Mouse (Mus musculus): ENCODE data around the gene Tmtc3. TPM values are rescaled to one million over a fixed set of nuclear protein-coding genes. Genes with fewer than 3 reads are reported as not detected.

The Tmtc3 gene
- total RNA-seq (2014; rRNA removed): 6.4 and 8.8 TPM in 2 replicates
- polyA plus RNA-seq (2012; rRNA removed): 1.7 and 2.0 TPM in 2 replicates

GRCm38 (mm10) chr10:100487097-100487978 is at the start of gene Tmtc3, which contains the start of gene Cep290:
Gene Tmtc3, minus strand, starts transcription at chr10:100487350.
Gene Cep290, plus strand, starts transcription at chr10:100487558.
- H3K4me1 ChIP-seq (ENCODE audit: control insufficient read depth, insufficient read depth, low read length): peaks cover 3% of the 10 kb centered on the region; the same call in 1 of the 2 replicates
- peak; percentile 99 for DNase-seq (ENCODE audit: extremely low read depth, low read depth, low spot score)
- H3K27ac ChIP-seq (replicated peaks; ENCODE audit: insufficient read depth, low read depth, low read length): no peak within 1 kb of the TSS
- H3K27me3 ChIP-seq (ENCODE audit: control insufficient read depth, insufficient read depth, low read length): no peaks in the 10 kb centered on the region
- H3K9ac ChIP-seq (ENCODE audit: low read depth, low read length): peak within 1 kb of the TSS; percentile 78
- H3K4me3 ChIP-seq (ENCODE audit: insufficient read depth, low read depth, low read length): peak within 1 kb of the TSS; percentile 81
- TF ChIP-seq CTCF (IDR thresholded peaks at IDR 0.05; ENCODE audit: low read depth, low read length) (no peak), POLR2A (IDR thresholded peaks at IDR 0.05; ENCODE audit: extremely low read depth, insufficient read depth, low read length) (peak; percentile 57; the same call in 1 of the 2 replicates)
- no peaks in the 10 kb centered on the region for H3K79me2 ChIP-seq (ENCODE audit: control insufficient read depth, insufficient read depth, low read length)
- H3K36me3 ChIP-seq (ENCODE audit: control insufficient read depth, insufficient read depth, low read length): 0 out of 2 replicates have a peak, but pooled peaks cover 2% of the 10 kb centered on the region
- under 1% methylated on average over 63 of the region's 63 CpGs for WGBS

DNA sequence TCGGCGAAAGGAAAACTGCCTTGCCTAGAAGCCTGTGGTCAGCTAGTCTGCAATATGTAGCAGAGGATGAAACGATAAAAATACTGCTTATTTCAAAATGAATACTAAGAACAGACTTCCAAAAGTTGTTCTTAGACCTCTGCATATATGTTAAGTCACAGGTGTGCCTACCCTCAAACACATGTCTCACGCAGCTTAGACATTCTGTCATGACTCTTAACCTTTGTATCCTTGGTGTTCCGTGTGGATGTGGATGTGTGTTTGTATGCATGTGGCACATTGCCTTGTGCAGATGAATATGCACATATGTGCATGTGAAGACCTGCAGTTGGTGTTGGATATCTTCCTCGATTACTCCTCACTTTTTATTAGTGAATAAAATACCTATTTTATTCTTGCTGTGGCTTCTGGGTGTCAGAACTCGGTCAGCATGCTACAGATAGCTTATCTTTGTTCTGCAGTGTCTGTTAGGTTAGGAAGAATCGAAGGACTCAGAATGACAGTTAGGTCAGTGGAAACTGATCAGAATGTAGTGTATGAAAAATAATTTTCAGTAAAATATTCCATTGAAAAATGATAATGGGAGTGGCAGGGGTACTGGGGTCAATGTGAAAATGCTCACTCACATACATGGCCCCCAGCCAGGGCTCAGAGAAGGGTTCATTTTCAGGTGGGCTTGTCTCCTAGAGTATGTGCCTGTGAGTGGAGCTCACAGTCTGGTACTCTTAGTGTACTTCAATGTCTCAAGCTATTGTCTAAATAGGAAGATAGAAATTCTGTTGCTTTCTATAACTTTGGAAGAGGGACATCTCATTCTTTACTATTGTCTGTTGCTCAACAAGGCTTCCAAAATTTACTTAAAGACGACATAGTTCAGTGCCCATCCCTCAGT is 37.6 kb upstream of the Tmtc3 start:
- no peak overlapping the region for H3K4me3 ChIP-seq (ENCODE audit: insufficient read depth, low read depth, low read length)
- 94% methylated on average over 9 of the region's 9 CpGs for WGBS
- H3K27ac ChIP-seq (replicated peaks; ENCODE audit: insufficient read depth, low read depth, low read length): no peak overlapping the region
- H3K4me1 ChIP-seq (ENCODE audit: control insufficient read depth, insufficient read depth, low read length): no peaks in the 10 kb centered on the region
- no peak overlapping the region for H3K9ac ChIP-seq (ENCODE audit: low read depth, low read length)
- H3K36me3 ChIP-seq (ENCODE audit: control insufficient read depth, insufficient read depth, low read length): no peaks in the 10 kb centered on the region; the same call in 1 of the 2 replicates
- TF ChIP-seq CTCF (IDR thresholded peaks at IDR 0.05; ENCODE audit: low read depth, low read length): no peak
- TF ChIP-seq POLR2A (IDR thresholded peaks at IDR 0.05; ENCODE audit: extremely low read depth, insufficient read depth, low read length): no peak
- no peaks in the 10 kb centered on the region for H3K27me3 ChIP-seq (ENCODE audit: control insufficient read depth, insufficient read depth, low read length)
- no peaks in the 10 kb centered on the region for H3K79me2 ChIP-seq (ENCODE audit: control insufficient read depth, insufficient read depth, low read length)
- DNase-seq (ENCODE audit: extremely low read depth, low read depth, low spot score): no peak

DNA sequence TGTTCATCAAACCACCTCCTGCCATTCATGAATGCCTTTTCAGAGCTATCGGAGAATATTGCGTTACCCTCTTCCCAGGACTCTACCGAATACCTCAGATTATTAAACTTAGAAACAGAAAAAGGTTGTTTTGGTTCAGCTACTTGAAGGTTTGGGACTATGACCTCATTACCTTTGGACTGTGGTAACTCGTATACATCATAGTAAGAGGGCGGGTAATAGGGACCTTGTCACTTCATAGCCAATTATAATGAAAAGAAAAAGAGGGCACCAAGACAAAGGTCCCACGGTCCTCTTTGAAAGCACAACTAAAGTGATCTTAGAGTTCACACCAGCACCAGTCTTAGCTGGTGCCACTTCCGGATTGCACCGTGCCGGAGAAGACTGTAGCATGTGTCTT is 35.2 kb upstream of the Tmtc3 start:
- no peaks in the 10 kb centered on the region for H3K4me1 ChIP-seq (ENCODE audit: control insufficient read depth, insufficient read depth, low read length)
- no peak for DNase-seq (ENCODE audit: extremely low read depth, low read depth, low spot score)
- no peak for TF ChIP-seq CTCF (IDR thresholded peaks at IDR 0.05; ENCODE audit: low read depth, low read length)
- TF ChIP-seq POLR2A (IDR thresholded peaks at IDR 0.05; ENCODE audit: extremely low read depth, insufficient read depth, low read length): no peak
- H3K27me3 ChIP-seq (ENCODE audit: control insufficient read depth, insufficient read depth, low read length): no peaks in the 10 kb centered on the region
- H3K27ac ChIP-seq (replicated peaks; ENCODE audit: insufficient read depth, low read depth, low read length): no peak overlapping the region
- H3K36me3 ChIP-seq (ENCODE audit: control insufficient read depth, insufficient read depth, low read length): peaks cover 2% of the 10 kb centered on the region
- 92% methylated on average over 9 of the region's 9 CpGs for WGBS
- H3K9ac ChIP-seq (ENCODE audit: low read depth, low read length): no peak overlapping the region
- H3K4me3 ChIP-seq (ENCODE audit: insufficient read depth, low read depth, low read length): no peak overlapping the region
- no peaks in the 10 kb centered on the region for H3K79me2 ChIP-seq (ENCODE audit: control insufficient read depth, insufficient read depth, low read length)

DNA sequence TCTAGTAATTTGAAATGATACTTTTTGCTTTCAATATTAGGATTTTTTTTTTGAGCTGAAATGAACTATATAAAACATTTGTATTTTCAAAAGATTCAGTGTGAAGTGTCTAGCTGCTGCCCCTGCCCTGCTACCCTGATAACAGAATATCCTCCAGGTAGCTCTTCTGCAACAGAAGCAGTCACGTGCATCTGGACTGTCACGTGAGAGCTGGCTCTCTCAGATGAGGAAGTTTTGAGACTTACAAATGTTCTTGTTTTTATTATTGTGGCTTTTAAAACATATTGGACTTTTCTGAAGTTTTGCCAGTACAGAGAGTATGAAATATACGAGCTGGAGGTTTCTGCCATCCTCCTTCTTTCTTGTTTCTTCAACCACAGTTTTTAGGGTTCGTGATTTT is 34.5 kb upstream of the Tmtc3 start:
- no peak for TF ChIP-seq CTCF (IDR thresholded peaks at IDR 0.05; ENCODE audit: low read depth, low read length)
- no peak for TF ChIP-seq POLR2A (IDR thresholded peaks at IDR 0.05; ENCODE audit: extremely low read depth, insufficient read depth, low read length)
- Histone ChIP-seq H3K27me3 (ENCODE audit: control insufficient read depth, insufficient read depth, low read length) (no peaks in the 10 kb centered on the region), H3K4me1 (ENCODE audit: control insufficient read depth, insufficient read depth, low read length) (no peaks in the 10 kb centered on the region), H3K27ac (replicated peaks; ENCODE audit: insufficient read depth, low read depth, low read length) (no peak overlapping the region), H3K79me2 (ENCODE audit: control insufficient read depth, insufficient read depth, low read length) (no peaks in the 10 kb centered on the region), H3K36me3 (ENCODE audit: control insufficient read depth, insufficient read depth, low read length) (peaks cover 2% of the 10 kb centered on the region), H3K4me3 (ENCODE audit: insufficient read depth, low read depth, low read length) (no peak overlapping the region), H3K9ac (ENCODE audit: low read depth, low read length) (no peak overlapping the region)
- DNase-seq (ENCODE audit: extremely low read depth, low read depth, low spot score): no peak
- 84% methylated on average over 4 of the region's 4 CpGs for WGBS

GRCm38 (mm10) chr10:100508170-100508569 is 21.0 kb upstream of the Tmtc3 start:
- Histone ChIP-seq H3K4me1 (ENCODE audit: control insufficient read depth, insufficient read depth, low read length) (no peaks in the 10 kb centered on the region), H3K27me3 (ENCODE audit: control insufficient read depth, insufficient read depth, low read length) (no peaks in the 10 kb centered on the region), H3K4me3 (ENCODE audit: insufficient read depth, low read depth, low read length) (no peak overlapping the region), H3K9ac (ENCODE audit: low read depth, low read length) (no peak overlapping the region), H3K36me3 (ENCODE audit: control insufficient read depth, insufficient read depth, low read length) (peaks cover 12% of the 10 kb centered on the region), H3K79me2 (ENCODE audit: control insufficient read depth, insufficient read depth, low read length) (no peaks in the 10 kb centered on the region), H3K27ac (replicated peaks; ENCODE audit: insufficient read depth, low read depth, low read length) (no peak overlapping the region)
- DNase-seq (ENCODE audit: extremely low read depth, low read depth, low spot score): no peak
- WGBS: 89% methylated on average over 1 of the region's 1 CpGs
- TF ChIP-seq CTCF (IDR thresholded peaks at IDR 0.05; ENCODE audit: low read depth, low read length) (no peak), POLR2A (IDR thresholded peaks at IDR 0.05; ENCODE audit: extremely low read depth, insufficient read depth, low read length) (no peak)

Data from liver, adult 2 months (tissue).